Mouse (Mus musculus): ENCODE data around the gene Mospd1.

The Mospd1 gene

GRCm38 (mm10) chrX:53370366-53370740 lies at the start of gene Mospd1:
Gene Mospd1, minus strand, starts transcription at chrX:53370502.
- DNase-seq (ENCODE audit: low spot score), result peak; percentile 25

- DNase-seq (ENCODE audit: low spot score), result no peak
These were observed 16.1 kb upstream of the Mospd1 start for GRCm38 (mm10) chrX:53386362-53386761.

GRCm38 (mm10) chrX:53383122-53383521 lies 12.8 kb upstream of the Mospd1 start:
- no peak for DNase-seq (ENCODE audit: low spot score)

- DNase-seq (ENCODE audit: low spot score), result no peak
These were observed 552 bp downstream of the Mospd1 start for GRCm38 (mm10) chrX:53369534-53370365.

- DNase-seq (ENCODE audit: low spot score), result no peak
These were observed 5.5 kb downstream of the Mospd1 start for GRCm38 (mm10) chrX:53364668-53365383.

- no peak for DNase-seq (ENCODE audit: low spot score)
These were observed 21.9 kb downstream of the Mospd1 start for GRCm38 (mm10) chrX:53348374-53348773.

- no peak for DNase-seq (ENCODE audit: low spot score)
These were observed 28.8 kb downstream of the Mospd1 start for GRCm38 (mm10) chrX:53341531-53341930.

GRCm38 (mm10) chrX:53337355-53337754 lies 32.9 kb downstream of the Mospd1 start:
- DNase-seq (ENCODE audit: low spot score), result no peak

- no peak for DNase-seq (ENCODE audit: low spot score)
These were observed 39.9 kb downstream of the Mospd1 start for GRCm38 (mm10) chrX:53330396-53330795.

- DNase-seq (ENCODE audit: low spot score), result no peak
These were observed 49.2 kb downstream of the Mospd1 start for GRCm38 (mm10) chrX:53321111-53321510.

- no peak for DNase-seq (ENCODE audit: low spot score)
These were observed 49.7 kb downstream of the Mospd1 start for GRCm38 (mm10) chrX:53320564-53320963.
